9 mouse cellular contexts compared by ENCODE assay signal in genomic region chr19:5406531-5407126, GRCm38 (mm10). TPM values are rescaled to one million over a fixed set of nuclear protein-coding genes. Genes with fewer than 3 reads are reported as not detected.
A peak's percentile ranks its signal among the peaks of the same experiment; 100 is the strongest.
DNase-seq lines count a peak whose midpoint lies in the region; ATAC-seq and TF ChIP-seq lines count a peak whose summit lies in the region.
"Not testable (repeated sequence)": the region's sequence is repeated elsewhere in the genome, so short reads cannot be mapped to it uniquely, and the experiment has no call there.
"Had no signal": no experiment of that assay in that cellular context is flagged by ENCODE, and none has a peak within 500 bp of the region (broad histone marks: within the 10 kb centered on the region; RNA-seq: fewer than 3 reads in every experiment).

No protein-coding gene starts in this region.

- peak overlapping the region; percentile 61 for H3K4me2 ChIP-seq in forebrain, embryonic 14.5 days (ENCODE audit: low read length)
- H3K4me2 ChIP-seq in kidney, postnatal 0 days (ENCODE audit: low read length) = peak overlapping the region; percentile 61
- H3K4me2 ChIP-seq in liver, embryonic 16.5 days (ENCODE audit: low read depth, low read length) = peak overlapping the region; percentile 76
- H3K4me2 ChIP-seq in stomach, embryonic 14.5 days (replicated peaks; ENCODE audit: low read depth, low read length) = peak overlapping the region; percentile 76

- H3K27ac ChIP-seq in forebrain, embryonic 14.5 days (ENCODE audit: low read depth, low read length) = peak overlapping the region; percentile 79
- peak overlapping the region; percentile 98 for H3K27ac ChIP-seq in kidney, postnatal 0 days
- H3K27ac ChIP-seq in liver, embryonic 16.5 days (ENCODE audit: low read length) = peak overlapping the region; percentile 96
- peak overlapping the region; percentile 80 for H3K27ac ChIP-seq in stomach, embryonic 14.5 days (ENCODE audit: low read length)

- not testable (repeated sequence) for H3K27me3 ChIP-seq in G1E (ENCODE audit: insufficient read depth, low read length); forebrain, embryonic 14.5 days (replicated peaks; ENCODE audit: control insufficient read depth, insufficient read depth, low read length); kidney, postnatal 0 days (ENCODE audit: insufficient read depth, low read length); liver, embryonic 16.5 days (ENCODE audit: control insufficient read depth, insufficient read depth, low read depth, low read length); stomach, embryonic 14.5 days (ENCODE audit: control insufficient read depth, insufficient read depth, low read length)

- H3K36me3 ChIP-seq in G1E (replicated peaks); forebrain, embryonic 14.5 days (ENCODE audit: control insufficient read depth, insufficient read depth, low read length); kidney, postnatal 0 days (ENCODE audit: insufficient read depth, low read length); liver, embryonic 16.5 days (ENCODE audit: control insufficient read depth, insufficient read depth); stomach, embryonic 14.5 days (ENCODE audit: control insufficient read depth, insufficient read depth, low read length): not testable (repeated sequence)

- not testable (repeated sequence) for DNase-seq in G1E (ENCODE audit: low spot score)
- peak; percentile 49 to 59 for DNase-seq in cerebellum, postnatal 10 days
- peak; percentile 56 for DNase-seq in forebrain, embryonic 14.5 days (ENCODE audit: low spot score)
- DNase-seq in heart, postnatal 4 days = peak; percentile 50
- DNase-seq in kidney, postnatal 0 days (ENCODE audit: low spot score) = peak; percentile 71

- H3K4me1 ChIP-seq in G1E (ENCODE audit: insufficient read depth, low read depth, low read length) = peaks cover 38% of the 10 kb centered on the region
- not testable (repeated sequence) for H3K4me1 ChIP-seq in forebrain, embryonic 14.5 days (ENCODE audit: control insufficient read depth, insufficient read depth, low read length); kidney, postnatal 0 days (replicated peaks; ENCODE audit: insufficient read depth, low read length); stomach, embryonic 14.5 days (ENCODE audit: control insufficient read depth, insufficient read depth, low read length)
- peaks cover 19% of the 10 kb centered on the region for H3K4me1 ChIP-seq in liver, embryonic 16.5 days (ENCODE audit: control insufficient read depth, low read depth, low read length)

- H3K4me3 ChIP-seq in G1E (ENCODE audit: low read depth, low read length) = peak overlapping the region; percentile 69
- peak overlapping the region; percentile 44 for H3K4me3 ChIP-seq in forebrain, embryonic 14.5 days (ENCODE audit: low read depth, low read length)
- peak overlapping the region; percentile 50 for H3K4me3 ChIP-seq in kidney, postnatal 0 days (replicated peaks; ENCODE audit: low read depth, low read length)
- H3K4me3 ChIP-seq in liver, embryonic 16.5 days (ENCODE audit: low read depth, low read length) = peak overlapping the region; percentile 69
- H3K4me3 ChIP-seq in stomach, embryonic 14.5 days (ENCODE audit: low read depth, low read length) = peak overlapping the region; percentile 49

- peak overlapping the region; percentile 70 for H3K9ac ChIP-seq in forebrain, embryonic 14.5 days (ENCODE audit: low read length)
- peak overlapping the region; percentile 77 for H3K9ac ChIP-seq in kidney, postnatal 0 days (ENCODE audit: low read depth, low read length)
- H3K9ac ChIP-seq in liver, embryonic 16.5 days (ENCODE audit: low read depth, low read length) = peak overlapping the region; percentile 82
- peak overlapping the region; percentile 65; the same call in 1 of the 2 replicates for H3K9ac ChIP-seq in stomach, embryonic 14.5 days (replicated peaks; ENCODE audit: low read depth, low read length)

- WGBS in forebrain, embryonic 14.5 days = 18% methylated on average over 20 of the region's 25 CpGs
- 9% methylated on average over 22 of the region's 25 CpGs for WGBS in kidney, postnatal 0 days
- WGBS in liver, embryonic 16.5 days (ENCODE audit: insufficient replicate concordance) = 7% methylated on average over 21 of the region's 25 CpGs
- WGBS in stomach, embryonic 14.5 days = 9% methylated on average over 20 of the region's 25 CpGs

- ATAC-seq in G1E (ENCODE audit: extremely low read depth, insufficient number of reproducible peaks, low FRiP score, poor library complexity, severe bottlenecking) = not testable (repeated sequence)
- ATAC-seq in forebrain, embryonic 14.5 days = peak; percentile 86
- peak; percentile 78 for ATAC-seq in kidney, postnatal 0 days (replicated peaks; ENCODE audit: low FRiP score, low read depth)
- peak; percentile 81 for ATAC-seq in liver, embryonic 16.5 days (ENCODE audit: low read depth)
- ATAC-seq in monocyte, adult 5-6 weeks (replicated peaks; ENCODE audit: insufficient number of reproducible peaks, low FRiP score, low TSS enrichment, poor library complexity, severe bottlenecking) = peak; percentile 16
- peak; percentile 79 for ATAC-seq in stomach, embryonic 14.5 days (ENCODE audit: insufficient number of reproducible peaks, insufficient read depth, low FRiP score, low read depth)

- H3K9me3 ChIP-seq in G1E (replicated peaks); forebrain, embryonic 14.5 days (replicated peaks; ENCODE audit: control insufficient read depth, low read length); kidney, postnatal 0 days (replicated peaks; ENCODE audit: low read length); liver, embryonic 16.5 days (replicated peaks; ENCODE audit: control insufficient read depth, low read length); stomach, embryonic 14.5 days (ENCODE audit: control insufficient read depth, low read depth, low read length): not testable (repeated sequence)

- not testable (repeated sequence) for TF ChIP-seq CTCF in G1E (IDR thresholded peaks at IDR 0.05; ENCODE audit: low read depth, low read length)
- TF ChIP-seq CTCF in kidney, postnatal 0 days (IDR thresholded peaks at IDR 0.05; ENCODE audit: low read depth) = peak; percentile 19

RNA-seq across cellular contexts. Expression of gene Tsga10ip, which starts 4.3 kb away (rescaled TPM):
- 1.3 TPM in 1 of 2 replicates, not detected in the other for total RNA-seq in G1E (2014; fragmentation: Nextera tagmentation)
- 0.11 TPM in 1 of 2 replicates, not detected in the other for total RNA-seq in G1E (2017)
- 0.74 and 1.5 TPM in 2 replicates for polyA plus RNA-seq in G1E (2012)
- not detected in 2 replicates for polyA plus RNA-seq in forebrain, embryonic 14.5 days (2014; fragmentation: Nextera tagmentation; extraction: Ambion mirVana)
- under 1 TPM; 0.45 to 0.48 TPM for total RNA-seq in heart, postnatal 4 days (2021)
- 0.31 and 0.39 TPM in 2 replicates for polyA plus RNA-seq in kidney, postnatal 0 days (2015; fragmentation: Nextera tagmentation; extraction: Ambion mirVana)
- polyA plus RNA-seq in liver, embryonic 16.5 days (2015; fragmentation: Nextera tagmentation; extraction: Ambion mirVana) = 0.05 and 0.26 TPM in 2 replicates
- not detected in 3 replicates for total RNA-seq in monocyte, adult 5-6 weeks (2017)
- 2.0 TPM in 1 of 2 replicates, not detected in the other for polyA plus RNA-seq in stomach, embryonic 14.5 days (2014; fragmentation: Nextera tagmentation; extraction: Ambion mirVana)
- total RNA-seq: left cerebral cortex, adult 8-10 months had no signal

RNA-seq across cellular contexts. Expression of gene Sart1, which starts 18.1 kb away (rescaled TPM):
- total RNA-seq in G1E (2014; fragmentation: Nextera tagmentation) (39.6 and 40.5 TPM in 2 replicates), G1E (2017) (68.7 and 75.5 TPM in 2 replicates)
- 183 and 195 TPM in 2 replicates for polyA plus RNA-seq in G1E (2012)
- 58.3 and 64.2 TPM in 2 replicates for polyA plus RNA-seq in forebrain, embryonic 14.5 days (2014; fragmentation: Nextera tagmentation; extraction: Ambion mirVana)
- total RNA-seq in heart, postnatal 4 days (2021) = 10 to 100 TPM; 52.6 to 54.1 TPM
- polyA plus RNA-seq in kidney, postnatal 0 days (2015; fragmentation: Nextera tagmentation; extraction: Ambion mirVana) = 56.1 and 57.8 TPM in 2 replicates
- polyA plus RNA-seq in liver, embryonic 16.5 days (2015; fragmentation: Nextera tagmentation; extraction: Ambion mirVana) = 23.8 and 25.8 TPM in 2 replicates
- 133 to 142 TPM (median 133 TPM) in 3 replicates for total RNA-seq in monocyte, adult 5-6 weeks (2017)
- 56.3 and 65.0 TPM in 2 replicates for polyA plus RNA-seq in stomach, embryonic 14.5 days (2014; fragmentation: Nextera tagmentation; extraction: Ambion mirVana)

RNA-seq across cellular contexts. Expression of gene Drap1, which starts 18.1 kb away (rescaled TPM):
- total RNA-seq in G1E (2014; fragmentation: Nextera tagmentation) (44.6 and 46.0 TPM in 2 replicates), G1E (2017) (81.5 and 87.0 TPM in 2 replicates)
- polyA plus RNA-seq in G1E (2012) = 305 and 329 TPM in 2 replicates
- 255 and 263 TPM in 2 replicates for polyA plus RNA-seq in forebrain, embryonic 14.5 days (2014; fragmentation: Nextera tagmentation; extraction: Ambion mirVana)
- 100 to 1,000 TPM; 231 to 246 TPM for total RNA-seq in heart, postnatal 4 days (2021)
- polyA plus RNA-seq in kidney, postnatal 0 days (2015; fragmentation: Nextera tagmentation; extraction: Ambion mirVana) = 237 and 246 TPM in 2 replicates
- 61.4 and 64.5 TPM in 2 replicates for polyA plus RNA-seq in liver, embryonic 16.5 days (2015; fragmentation: Nextera tagmentation; extraction: Ambion mirVana)
- total RNA-seq in monocyte, adult 5-6 weeks (2017) = 111 to 135 TPM (median 121 TPM) in 3 replicates
- 191 and 198 TPM in 2 replicates for polyA plus RNA-seq in stomach, embryonic 14.5 days (2014; fragmentation: Nextera tagmentation; extraction: Ambion mirVana)

RNA-seq across cellular contexts. Expression of gene AI837181, which starts 18.3 kb away (rescaled TPM):
- total RNA-seq in G1E (2014; fragmentation: Nextera tagmentation) (29.8 and 30.5 TPM in 2 replicates), G1E (2017) (10.2 and 10.5 TPM in 2 replicates)
- 59.5 and 68.5 TPM in 2 replicates for polyA plus RNA-seq in G1E (2012)
- 36.7 and 46.9 TPM in 2 replicates for polyA plus RNA-seq in forebrain, embryonic 14.5 days (2014; fragmentation: Nextera tagmentation; extraction: Ambion mirVana)
- 10 to 100 TPM; 35.2 to 35.3 TPM for total RNA-seq in heart, postnatal 4 days (2021)
- polyA plus RNA-seq in kidney, postnatal 0 days (2015; fragmentation: Nextera tagmentation; extraction: Ambion mirVana) = 55.7 and 55.8 TPM in 2 replicates
- 6.1 and 7.1 TPM in 2 replicates for polyA plus RNA-seq in liver, embryonic 16.5 days (2015; fragmentation: Nextera tagmentation; extraction: Ambion mirVana)
- 10.6 to 20.5 TPM (median 14.0 TPM) in 3 replicates for total RNA-seq in monocyte, adult 5-6 weeks (2017)
- 35.8 and 39.2 TPM in 2 replicates for polyA plus RNA-seq in stomach, embryonic 14.5 days (2014; fragmentation: Nextera tagmentation; extraction: Ambion mirVana)

RNA-seq across cellular contexts. Expression of gene Banf1, which starts 39.7 kb away (rescaled TPM):
- total RNA-seq in G1E (2014; fragmentation: Nextera tagmentation) (329 and 422 TPM in 2 replicates), G1E (2017) (35.1 and 42.1 TPM in 2 replicates)
- 210 and 227 TPM in 2 replicates for polyA plus RNA-seq in G1E (2012)
- polyA plus RNA-seq in forebrain, embryonic 14.5 days (2014; fragmentation: Nextera tagmentation; extraction: Ambion mirVana) = 417 and 471 TPM in 2 replicates
- total RNA-seq in heart, postnatal 4 days (2021) = 100 to 1,000 TPM; 234 to 244 TPM
- 344 and 363 TPM in 2 replicates for polyA plus RNA-seq in kidney, postnatal 0 days (2015; fragmentation: Nextera tagmentation; extraction: Ambion mirVana)
- 189 and 214 TPM in 2 replicates for polyA plus RNA-seq in liver, embryonic 16.5 days (2015; fragmentation: Nextera tagmentation; extraction: Ambion mirVana)
- 9.9 to 29.1 TPM (median 22.3 TPM) in 3 replicates for total RNA-seq in monocyte, adult 5-6 weeks (2017)
- 434 and 456 TPM in 2 replicates for polyA plus RNA-seq in stomach, embryonic 14.5 days (2014; fragmentation: Nextera tagmentation; extraction: Ambion mirVana)
